Comparison of ENCODE assay signal across 15 mouse cellular contexts in genomic region chr17:12839475-12840267, GRCm38 (mm10). TPM values are rescaled to one million over a fixed set of nuclear protein-coding genes. Genes with fewer than 3 reads are reported as not detected.
A peak's percentile ranks its signal among the peaks of the same experiment; 100 is the strongest.
DNase-seq lines count a peak whose midpoint lies in the region; ATAC-seq lines count a peak whose summit lies in the region.
"Had no signal": no experiment of that assay in that cellular context is flagged by ENCODE, and none has a peak within 500 bp of the region (broad histone marks: within the 10 kb centered on the region; RNA-seq: fewer than 3 reads in every experiment).

No protein-coding gene starts in this region.

- WGBS in limb, embryonic 10.5 days = 75% methylated on average over 10 of the region's 10 CpGs

- H3K36me3 ChIP-seq in limb, embryonic 10.5 days = no peaks in the 10 kb centered on the region
- H3K36me3 ChIP-seq: heart, embryonic 13.5 days; limb, embryonic 13.5 days; neural tube, embryonic 15.5 days had no signal

- H3K4me3 ChIP-seq in limb, embryonic 10.5 days = no peak overlapping the region
- H3K4me3 ChIP-seq: heart, embryonic 13.5 days; limb, embryonic 13.5 days; neural tube, embryonic 15.5 days had no signal

- no peaks in the 10 kb centered on the region for H3K9me3 ChIP-seq in limb, embryonic 10.5 days (replicated peaks)
- H3K9me3 ChIP-seq: heart, embryonic 13.5 days; limb, embryonic 13.5 days; neural tube, embryonic 15.5 days had no signal

- H3K27me3 ChIP-seq in limb, embryonic 10.5 days (ENCODE audit: low read depth, poor library complexity, severe bottlenecking) = no peaks in the 10 kb centered on the region
- H3K27me3 ChIP-seq: heart, embryonic 13.5 days; limb, embryonic 13.5 days; neural tube, embryonic 15.5 days had no signal

- peak overlapping the region; percentile 44; the same call in 1 of the 2 replicates for H3K27ac ChIP-seq in limb, embryonic 10.5 days
- H3K27ac ChIP-seq: heart, embryonic 13.5 days; limb, embryonic 13.5 days; neural tube, embryonic 15.5 days had no signal

- no peak for ATAC-seq in inflammation-experienced regulatory T-cells, adult 6 months
- ATAC-seq: lung, postnatal 0 days had no signal

- H3K4me1 ChIP-seq in limb, embryonic 10.5 days = peaks cover 18% of the 10 kb centered on the region; the same call in 1 of the 2 replicates

- DNase-seq in embryo, embryonic 11 days = peak; percentile 7
- no peak for DNase-seq in embryo, embryonic 10.5 days (ENCODE audit: low spot score)
- DNase-seq in cerebellum, adult 8-10 months = peak; percentile 38
- peak; percentile 77 for DNase-seq in layer of hippocampus, adult 11-12 months (ENCODE audit: low spot score)
- no peak for DNase-seq in limb, embryonic 10.5 days (ENCODE audit: low spot score)
- DNase-seq in embryo, embryonic 9.5 days (ENCODE audit: extremely low spot score) = no peak
- no peak for DNase-seq in adipocyte (ENCODE audit: low spot score)
- DNase-seq: midbrain, embryonic 14.5 days; thymus, postnatal 36 days had no signal

RNA-seq across cellular contexts. Expression of gene Mas1, which starts 28.3 kb away (rescaled TPM):
- 0.73 and 0.93 TPM in 2 replicates for polyA plus RNA-seq in limb, embryonic 10.5 days (2016; fragmentation: Nextera tagmentation; extraction: Ambion mirVana)
- under 1 TPM in 1 of 3 experiments, not detected in 2; 0.39 TPM for polyA plus RNA-seq in inflammation-experienced regulatory T-cells, adult 6 months (2017; shearing (Covaris generic))

RNA-seq across cellular contexts. Expression of gene Mrgprh, which starts 36.2 kb away (rescaled TPM):
- 0.09 TPM in 1 of 2 replicates, not detected in the other for polyA plus RNA-seq in limb, embryonic 10.5 days (2016; fragmentation: Nextera tagmentation; extraction: Ambion mirVana)
- polyA plus RNA-seq in inflammation-experienced regulatory T-cells, adult 6 months (2017; shearing (Covaris generic)) = not detected
- polyA plus RNA-seq: heart, embryonic 13.5 days; intestine, embryonic 14.5 days; lung, postnatal 0 days; midbrain, embryonic 14.5 days; neural tube, embryonic 15.5 days had no signal

Comparison
In these comparisons a context has a peak if more than half of its experiments do, and no peak if none do; other contexts are left out.
1. DNase-seq: peak in embryo, embryonic 11 days (single experiment), cerebellum, adult 8-10 months (single experiment) and layer of hippocampus, adult 11-12 months (single experiment); none in embryo, embryonic 10.5 days (single experiment), limb, embryonic 10.5 days (single experiment), embryo, embryonic 9.5 days (single experiment) and adipocyte (single experiment).